ENCODE assay signal across 26 mouse cellular contexts in the genomic region with DNA sequence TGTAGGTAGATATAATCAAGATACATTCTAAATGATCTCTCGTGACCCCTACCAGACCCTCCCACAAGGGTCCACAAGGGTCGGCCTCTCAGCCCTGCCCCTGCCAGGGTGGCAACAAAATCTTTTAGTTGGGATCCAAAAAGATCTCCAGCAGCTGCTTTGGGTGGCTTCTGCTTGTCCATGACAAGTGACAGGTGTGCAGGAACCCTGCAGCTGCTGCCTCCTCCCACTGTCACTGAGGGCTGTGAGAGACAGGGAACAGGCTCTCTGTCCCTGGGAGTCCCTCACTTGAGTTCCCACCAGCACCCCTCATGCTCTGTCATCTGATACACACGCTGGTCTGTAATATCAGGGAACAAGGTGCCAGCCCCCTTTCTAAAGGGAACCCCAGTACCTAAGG.
"Had no signal": no experiment of that assay in that cellular context is flagged by ENCODE, and none has a peak within 500 bp of the region (broad histone marks: within the 10 kb centered on the region; RNA-seq: fewer than 3 reads in every experiment).

No protein-coding gene starts in this region.

- H3K9me3 ChIP-seq: heart, embryonic 10.5 days; heart, embryonic 12.5 days; hindbrain, embryonic 10.5 days; hindbrain, embryonic 12.5 days; intestine, embryonic 15.5 days; limb, embryonic 13.5 days; liver, embryonic 13.5 days had no signal

- H3K36me3 ChIP-seq: heart, embryonic 10.5 days; heart, embryonic 12.5 days; hindbrain, embryonic 10.5 days; hindbrain, embryonic 12.5 days; intestine, embryonic 15.5 days; limb, embryonic 13.5 days; liver, embryonic 13.5 days had no signal

- H3K9ac ChIP-seq: heart, embryonic 12.5 days; hindbrain, embryonic 12.5 days; hindbrain, embryonic 14.5 days; intestine, embryonic 15.5 days; limb, embryonic 13.5 days; liver, embryonic 13.5 days had no signal

- H3K4me3 ChIP-seq: gastrocnemius, adult 2 months; heart, embryonic 10.5 days; heart, embryonic 12.5 days; hindbrain, embryonic 10.5 days; hindbrain, embryonic 12.5 days; intestine, embryonic 15.5 days; limb, embryonic 13.5 days; liver, embryonic 13.5 days had no signal

- ATAC-seq: hindbrain, embryonic 16.5 days; inflammation-experienced regulatory T-cells, adult 6 months; intestine, embryonic 15.5 days; intestine, postnatal 0 days had no signal

- H3K4me1 ChIP-seq: hindbrain, embryonic 12.5 days; limb, embryonic 13.5 days had no signal

- H3K4me2 ChIP-seq: heart, embryonic 12.5 days; hindbrain, embryonic 12.5 days; hindbrain, embryonic 14.5 days; intestine, embryonic 15.5 days; limb, embryonic 13.5 days; liver, embryonic 11.5 days; liver, embryonic 13.5 days had no signal

- DNase-seq: gastrocnemius, adult 2 months; gastrocnemius, postnatal 10 days; gastrocnemius, postnatal 25 days; heart, adult 18-20 months; heart, postnatal 10 days; heart, postnatal 4 days; kidney, adult 18-20 months; kidney, adult 8-10 months; kidney, postnatal 10 days; kidney, postnatal 25 days; kidney, postnatal 4 days; layer of hippocampus, adult 9-11 months; layer of hippocampus, postnatal 36 days; liver; liver, embryonic 13.5 days had no signal

- H3K27me3 ChIP-seq: hindbrain, embryonic 12.5 days; intestine, embryonic 15.5 days had no signal

- H3K27ac ChIP-seq: gastrocnemius, adult 2 months; hindbrain, embryonic 10.5 days; hindbrain, embryonic 12.5 days; hindbrain, embryonic 14.5 days; intestine, embryonic 15.5 days; limb, embryonic 13.5 days; liver, embryonic 13.5 days had no signal
